Mouse (Mus musculus) heart, embryonic 14.5 days (tissue): Measurements from ENCODE around the gene Slc25a45. TPM values are rescaled to one million over a fixed set of nuclear protein-coding genes. Genes with fewer than 3 reads are reported as not detected.

ENCODE experiments used
- ATAC-seq: fragments of 200-750 bp; cut with Nextera tagmentation; 2 replicates; pipeline ENCODE4 v1.8.0; 2017; ENCODE audit warnings: low read depth, moderate TSS enrichment; ENCODE audit not compliant: insufficient number of reproducible peaks, insufficient read depth, low FRiP score
- H3K27ac ChIP-seq, 2 experiments: fragments of 200-500 bp in 1 of 2; fragments of 300-500 bp in 1 of 2; sonication (generic) in 1 of 2; replicated peaks in 1 of 2; 2 replicates each; pipeline ENCODE4 v1.5.1; 2012 to 2014; ENCODE audit warnings: low read depth in 2 of 2, low read length in 2 of 2, control low read depth in 1 of 2, mild to moderate bottlenecking in 1 of 2, mixed read lengths in 1 of 2; ENCODE audit not compliant: control insufficient read depth in 1 of 2, insufficient read depth in 1 of 2
- H3K27me3 ChIP-seq: fragments of 300-500 bp; sonication (generic); 2 replicates; pipeline ENCODE4 v1.6.1; 2014; ENCODE audit warnings: mild to moderate bottlenecking, low read length, control low read depth; ENCODE audit not compliant: control insufficient read depth, insufficient read depth
- H3K36me3 ChIP-seq: fragments of 300-500 bp; sonication (generic); 2 replicates; pipeline ENCODE4 v1.6.1; 2014; ENCODE audit warnings: mild to moderate bottlenecking, control low read depth, low read length, mixed read lengths; ENCODE audit not compliant: control insufficient read depth, insufficient read depth
- H3K4me1 ChIP-seq, 2 experiments: fragments of 200-500 bp in 1 of 2; fragments of 300-500 bp in 1 of 2; sonication (generic) in 1 of 2; 2 replicates each; pipeline ENCODE4 v1.6.1; 2012 to 2014; ENCODE audit warnings: low read length in 2 of 2, control low read depth in 1 of 2, mixed read lengths in 1 of 2; ENCODE audit not compliant: control insufficient read depth in 2 of 2, insufficient read depth in 2 of 2
- H3K4me2 ChIP-seq: fragments of 300-500 bp; sonication (generic); 2 replicates; pipeline ENCODE4 v1.6.1; 2014; ENCODE audit warnings: mild to moderate bottlenecking, low read length
- H3K4me3 ChIP-seq, 2 experiments: fragments of 200-500 bp in 1 of 2; fragments of 300-500 bp in 1 of 2; sonication (generic) in 1 of 2; 2 replicates each; pipeline ENCODE4 v1.5.1; 2012 to 2014; ENCODE audit warnings: low read length in 2 of 2, mild to moderate bottlenecking in 2 of 2, control low read depth in 1 of 2, low read depth in 1 of 2, moderate library complexity in 1 of 2; ENCODE audit not compliant: control insufficient read depth in 1 of 2, insufficient read depth in 1 of 2
- H3K9ac ChIP-seq: fragments of 300-500 bp; sonication (generic); 2 replicates; pipeline ENCODE4 v1.6.1; 2014; ENCODE audit warnings: mild to moderate bottlenecking, low read length
- H3K9me3 ChIP-seq: fragments of 300-500 bp; sonication (generic); 2 replicates; pipeline ENCODE4 v1.6.1; 2016; ENCODE audit warnings: low read length, control low read depth; ENCODE audit not compliant: control insufficient read depth
- WGBS: fragments of 180-500 bp; shearing (Covaris S2); extraction: QIAGEN DNeasy Blood & Tissue Kit; methylation state at CpG from one replicate; pipeline ENCODE4 v1.1.7; 2014; 5-methylcytosine and 5-hydroxymethylcytosine counted together
- polyA plus RNA-seq: library from polyadenylated mRNA; unstranded; fragments of >200 nt; fragmentation: Nextera tagmentation; extraction: Ambion mirVana; gene quantifications from 2 replicates; pipeline ENCODE4 v1.2.1, GENCODE M21; 2014

The Slc25a45 gene
- polyA plus RNA-seq, 1 experiment from 2014 or later: 2.8 TPM

- H3K9me3 ChIP-seq: no peaks in the 10 kb centered on the region
- peak overlapping the region; percentile 62 for H3K9ac ChIP-seq
- peaks cover 19 to 37% of the 10 kb centered on the region in 2 experiments for H3K4me1 ChIP-seq
- WGBS: 2% methylated on average over 7 of the region's 7 CpGs
- peak overlapping the region; percentile 67 to 82 for H3K27ac ChIP-seq
- peak overlapping the region; percentile 46 for H3K4me2 ChIP-seq
- H3K36me3 ChIP-seq: peaks cover 58% of the 10 kb centered on the region
- ATAC-seq: peak; percentile 63
- H3K27me3 ChIP-seq: no peaks in the 10 kb centered on the region
- no peak overlapping the region for H3K4me3 ChIP-seq
Measured at GRCm38 (mm10) chr19:5871273-5871672, 6.3 kb upstream of the Slc25a45 start.

- H3K27ac ChIP-seq: peak overlapping the region; percentile 67 to 82
- peak overlapping the region; percentile 62; the same call in 1 of the 2 replicates for H3K9ac ChIP-seq
- H3K36me3 ChIP-seq: peaks cover 54% of the 10 kb centered on the region
- H3K4me1 ChIP-seq: peaks cover 19 to 37% of the 10 kb centered on the region in 2 experiments
- H3K4me3 ChIP-seq: no peak overlapping the region
- H3K4me2 ChIP-seq: peak overlapping the region; percentile 46
- no peaks in the 10 kb centered on the region for H3K27me3 ChIP-seq
- no peak for ATAC-seq
- 38% methylated on average over 6 of the region's 6 CpGs for WGBS
- no peaks in the 10 kb centered on the region for H3K9me3 ChIP-seq
Measured at GRCm38 (mm10) chr19:5871683-5872082, 5.9 kb upstream of the Slc25a45 start.

GRCm38 (mm10) chr19:5872528-5872927, 5.1 kb upstream of the Slc25a45 start:
- no peaks in the 10 kb centered on the region for H3K9me3 ChIP-seq
- 76% methylated on average over 4 of the region's 4 CpGs for WGBS
- no peak for ATAC-seq
- H3K4me2 ChIP-seq: peak overlapping the region; percentile 29; the same call in 1 of the 2 replicates
- peaks cover 46% of the 10 kb centered on the region for H3K36me3 ChIP-seq
- H3K4me1 ChIP-seq: peaks cover 19 to 41% of the 10 kb centered on the region in 2 experiments
- no peak overlapping the region for H3K4me3 ChIP-seq
- H3K27me3 ChIP-seq: no peaks in the 10 kb centered on the region
- no peak overlapping the region; the same call in 1 of the 2 replicates for H3K9ac ChIP-seq
- H3K27ac ChIP-seq: no peak overlapping the region

GRCm38 (mm10) chr19:5872931-5873556, 4.6 kb upstream of the Slc25a45 start:
- Histone ChIP-seq H3K27me3 (no peaks in the 10 kb centered on the region), H3K9me3 (no peaks in the 10 kb centered on the region), H3K27ac (no peak overlapping the region), H3K4me2 (peak overlapping the region; percentile 29), H3K9ac (peak overlapping the region; percentile 85; the same call in 1 of the 2 replicates), H3K36me3 (peaks cover 40% of the 10 kb centered on the region), H3K4me1 (peaks cover 22 to 46% of the 10 kb centered on the region in 2 experiments), H3K4me3 (no peak overlapping the region)
- 73% methylated on average over 19 of the region's 19 CpGs for WGBS
- ATAC-seq: no peak

GRCm38 (mm10) chr19:5874391-5874968, 3.1 kb upstream of the Slc25a45 start:
- H3K27ac ChIP-seq: peak overlapping the region in 1 of 2 experiments; percentile 64; a peak in 2 of 4 replicates
- peak overlapping the region; percentile 71 to 96 for H3K4me3 ChIP-seq
- 13% methylated on average over 13 of the region's 13 CpGs for WGBS
- H3K4me2 ChIP-seq: peak overlapping the region; percentile 96
- peaks cover 26% of the 10 kb centered on the region for H3K36me3 ChIP-seq
- ATAC-seq: no peak
- no peaks in the 10 kb centered on the region for H3K9me3 ChIP-seq
- no peaks in the 10 kb centered on the region for H3K27me3 ChIP-seq
- H3K9ac ChIP-seq: peak overlapping the region; percentile 85
- H3K4me1 ChIP-seq: peaks cover 22 to 56% of the 10 kb centered on the region in 2 experiments

- Histone ChIP-seq H3K4me3 (peak within 1 kb of the TSS; percentile 71 to 96), H3K9me3 (no peaks in the 10 kb centered on the region), H3K4me2 (peak within 1 kb of the TSS; percentile 96), H3K27ac (peak within 1 kb of the TSS; percentile 53 to 64; a peak in 3 of 4 replicates), H3K36me3 (peaks cover 21% of the 10 kb centered on the region), H3K27me3 (no peaks in the 10 kb centered on the region), H3K4me1 (peaks cover 22 to 56% of the 10 kb centered on the region in 2 experiments), H3K9ac (peak within 1 kb of the TSS; percentile 85)
- ATAC-seq: peak; percentile 68
- under 1% methylated on average over 37 of the region's 37 CpGs for WGBS
Measured at GRCm38 (mm10) chr19:5874969-5875480, 2.6 kb upstream of the Slc25a45 start, which contains the start of gene Frmd8. TSS of gene Frmd8 (minus strand) at chr19:5875274.

GRCm38 (mm10) chr19:5878362-5878722, 734 bp downstream of the Slc25a45 start:
- peak overlapping the region in 1 of 2 experiments; percentile 25; a peak in 2 of 4 replicates for H3K4me3 ChIP-seq
- WGBS: 60% methylated on average over 7 of the region's 7 CpGs
- H3K4me1 ChIP-seq: peaks cover 8 to 38% of the 10 kb centered on the region in 2 experiments
- H3K27ac ChIP-seq: peak overlapping the region in 1 of 2 experiments; percentile 76; a peak in 1 of 4 replicates
- H3K9me3 ChIP-seq: no peaks in the 10 kb centered on the region
- H3K4me2 ChIP-seq: peak overlapping the region; percentile 50
- peak overlapping the region; percentile 67 for H3K9ac ChIP-seq
- no peak for ATAC-seq
- H3K27me3 ChIP-seq: no peaks in the 10 kb centered on the region
- H3K36me3 ChIP-seq: 0 out of 2 replicates have a peak, but pooled peaks cover 5% of the 10 kb centered on the region
